Mouse (Mus musculus) brain, embryonic 14.5 days (tissue): ENCODE results near the gene Mdfi. TPM values are rescaled to one million over a fixed set of nuclear protein-coding genes. Genes with fewer than 3 reads are reported as not detected.
"Not testable (repeated sequence)": the region's sequence is repeated elsewhere in the genome, so short reads cannot be mapped to it uniquely, and the experiment has no call there.

Source experiments
- DNase-seq: peaks from one replicate; pipeline ENCODE4 v3.0.0-alpha.2; 2011; ENCODE audit warnings: low read depth
- CTCF ChIP-seq: fragments of 200-500 bp; IDR thresholded peaks from 2 replicates; pipeline ENCODE4 v1.5.1; 2012; ENCODE audit warnings: inconsistent platforms, mild to moderate bottlenecking, moderate library complexity, borderline replicate concordance; ENCODE audit not compliant: insufficient read depth, insufficient read length; ENCODE audit errors: extremely low read depth
- POLR2A ChIP-seq: fragments of 200-500 bp; IDR thresholded peaks from 2 replicates; pipeline ENCODE4 v1.6.1; 2012; ENCODE audit warnings: mild to moderate bottlenecking, inconsistent platforms, borderline replicate concordance; ENCODE audit not compliant: poor library complexity, insufficient read depth, insufficient read length, severe bottlenecking; ENCODE audit errors: extremely low read depth
- polyA plus RNA-seq: library from polyadenylated mRNA; depleted of rRNA; stranded (reverse); fragments of >200 nt; gene quantifications from 2 replicates; pipeline ENCODE4 v1.2.3, GENCODE M21; 2012

The Mdfi gene
- polyA plus RNA-seq, 1 experiment = 35.8 TPM

DNA sequence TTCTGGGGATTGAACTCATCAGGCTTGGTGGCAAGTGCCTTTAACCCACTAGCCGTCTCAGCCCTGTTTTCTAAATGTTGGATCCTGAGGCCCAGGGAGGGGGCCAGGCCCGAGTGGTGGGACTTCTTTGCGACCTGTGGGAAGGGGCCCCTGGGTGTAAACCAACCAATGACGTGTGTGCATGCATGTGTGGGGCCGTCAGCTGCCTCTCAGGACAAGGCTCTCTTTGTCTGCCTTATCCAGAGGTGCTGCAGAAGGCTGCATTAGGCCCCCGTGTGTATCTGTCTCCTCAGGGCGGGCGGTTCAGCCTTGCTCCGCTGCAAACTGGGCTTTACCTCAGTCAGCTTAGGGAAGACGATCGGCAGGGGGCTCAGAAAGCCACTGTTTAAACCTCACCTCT lies 28.9 kb upstream of the Mdfi start:
- DNase-seq = no peak
- TF ChIP-seq CTCF (no peak), POLR2A (no peak)

GRCm38 (mm10) chr17:47863023-47863422 lies 28.5 kb upstream of the Mdfi start:
- DNase-seq = no peak
- no peak for TF ChIP-seq POLR2A
- TF ChIP-seq CTCF = no peak

DNA sequence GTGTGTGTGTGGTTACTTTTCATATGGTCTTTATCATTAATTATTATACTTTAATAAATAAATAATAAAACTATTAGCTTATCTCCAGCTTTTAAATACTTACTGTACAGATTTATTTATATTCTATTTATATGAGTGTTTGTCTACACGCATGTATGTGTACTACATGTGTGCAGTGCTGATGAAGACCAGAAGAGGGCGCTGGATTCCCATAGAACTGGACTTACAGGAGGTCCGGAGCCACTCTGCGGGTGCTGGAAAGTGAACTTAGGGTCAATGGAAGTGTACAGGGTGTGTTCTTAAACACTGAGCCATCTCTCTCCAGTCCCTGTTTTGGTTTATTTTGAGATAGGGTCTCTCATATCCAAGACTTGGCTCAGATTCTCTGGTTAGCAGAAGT lies 21.1 kb upstream of the Mdfi start:
- no peak for DNase-seq
- TF ChIP-seq CTCF = peak; percentile 28; the same call in 1 of the 2 replicates
- no peak for TF ChIP-seq POLR2A

DNA sequence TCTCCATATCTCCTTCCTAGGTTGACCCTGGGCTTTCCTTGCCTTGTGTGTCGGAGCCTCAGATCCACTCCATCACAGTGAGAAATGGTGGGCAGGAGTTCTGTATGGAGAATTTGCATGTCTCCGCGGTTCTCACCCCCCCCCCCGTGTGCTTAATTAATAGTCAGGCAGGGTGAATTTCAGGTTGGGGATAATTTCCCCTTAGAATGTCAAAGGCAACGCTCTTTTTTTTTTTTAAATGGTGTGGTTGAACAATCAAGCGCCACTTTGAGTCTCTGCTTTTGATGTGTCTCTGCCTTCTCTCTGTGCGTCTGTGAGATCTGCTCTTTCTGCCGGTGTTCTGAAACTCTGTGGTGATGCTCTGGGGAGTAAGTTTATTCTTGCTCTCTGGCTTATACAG lies 20.4 kb upstream of the Mdfi start:
- DNase-seq = no peak
- TF ChIP-seq CTCF (no peak), POLR2A (no peak)

DNA sequence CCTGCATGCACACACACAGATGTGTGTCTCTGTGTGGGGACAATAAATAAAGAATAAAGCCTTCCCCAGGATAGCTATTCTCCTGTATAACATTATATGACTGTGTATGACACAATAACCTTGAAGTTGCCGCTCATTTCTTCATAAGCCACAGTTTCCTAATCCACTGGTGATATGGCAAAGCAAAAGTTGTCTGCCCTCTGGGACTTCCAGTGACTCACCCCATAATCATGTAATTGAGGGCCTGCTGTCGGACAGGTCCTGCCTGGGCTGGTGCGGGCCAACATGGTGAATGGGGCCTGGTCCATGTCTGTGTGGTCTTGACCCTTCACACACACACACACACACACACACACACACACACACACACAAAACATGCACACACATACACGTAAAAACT lies 19.3 kb upstream of the Mdfi start:
- DNase-seq = no peak
- TF ChIP-seq CTCF (no peak), POLR2A (no peak)

DNA sequence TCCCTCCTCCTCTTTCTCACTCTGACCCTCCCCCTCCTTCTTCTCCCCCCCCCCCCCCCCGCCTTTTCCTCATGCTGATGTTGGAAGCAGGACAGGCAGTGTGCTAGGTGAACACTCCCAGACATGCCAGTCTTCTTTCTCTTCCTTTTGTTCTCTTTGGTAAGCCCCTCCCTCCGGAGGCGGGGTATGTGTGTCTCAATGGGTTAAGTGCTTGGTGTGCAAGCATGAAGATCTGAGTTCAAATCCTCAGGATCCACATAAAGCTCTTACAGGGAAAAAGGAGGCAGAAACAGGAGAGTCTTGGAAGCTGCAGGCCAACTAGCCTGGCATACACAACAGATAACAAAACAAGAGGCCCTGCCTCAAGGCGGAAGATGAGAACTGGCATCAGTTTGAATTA lies 18.8 kb upstream of the Mdfi start:
- TF ChIP-seq POLR2A = no peak
- no peak for TF ChIP-seq CTCF
- no peak for DNase-seq

- DNase-seq = not testable (repeated sequence)
These were observed 17.4 kb upstream of the Mdfi start for GRCm38 (mm10) chr17:47851798-47852360.

GRCm38 (mm10) chr17:47850639-47851314 lies 16.3 kb upstream of the Mdfi start:
- TF ChIP-seq POLR2A (no peak), CTCF (no peak)
- DNase-seq = no peak

DNA sequence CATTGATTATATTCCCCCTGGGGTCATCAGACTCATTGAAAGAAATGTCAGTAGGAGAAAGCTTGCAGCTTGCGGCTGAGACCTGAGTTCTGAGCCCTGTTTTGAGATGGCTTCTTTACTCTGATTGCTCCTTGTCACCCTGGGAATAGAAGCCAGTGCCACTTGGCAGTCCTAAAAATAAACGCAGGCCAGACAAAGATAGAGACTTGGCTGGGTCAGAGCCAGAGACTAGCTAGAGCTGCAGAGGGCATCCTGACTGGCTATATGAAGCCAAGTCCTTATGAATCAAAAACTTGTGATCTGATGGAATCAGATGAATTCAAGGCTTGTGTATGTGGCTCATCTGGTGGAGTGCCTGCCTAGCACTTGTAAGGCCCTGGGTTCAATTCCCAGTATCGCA lies 15.5 kb upstream of the Mdfi start:
- TF ChIP-seq CTCF (no peak), POLR2A (no peak)
- DNase-seq = no peak

DNA sequence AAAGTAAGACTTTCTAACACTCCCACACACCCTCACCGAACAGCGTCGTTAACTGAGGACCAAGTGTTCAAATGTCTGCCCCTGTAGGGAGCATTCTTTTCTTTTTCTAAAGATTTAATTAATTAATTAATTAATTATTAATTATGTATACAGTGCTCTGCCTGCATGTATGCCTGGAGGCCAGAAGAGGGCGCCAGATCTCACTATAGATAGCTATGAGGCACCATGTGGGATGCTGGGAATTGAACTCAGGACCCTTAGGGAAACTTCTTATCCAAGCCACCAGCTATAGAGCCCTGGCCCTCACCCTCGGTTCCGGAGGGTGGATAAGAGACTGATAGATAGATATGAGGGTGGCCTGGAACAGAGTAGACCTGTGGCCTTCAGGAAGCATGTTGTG lies 13.5 kb upstream of the Mdfi start:
- no peak for DNase-seq
- no peak for TF ChIP-seq POLR2A
- TF ChIP-seq CTCF = peak; percentile 21; the same call in 1 of the 2 replicates

GRCm38 (mm10) chr17:47845609-47846008 lies 11.1 kb upstream of the Mdfi start:
- no peak for TF ChIP-seq CTCF
- no peak for TF ChIP-seq POLR2A
- DNase-seq = no peak

GRCm38 (mm10) chr17:47843465-47843864 lies 9.0 kb upstream of the Mdfi start:
- TF ChIP-seq POLR2A (no peak), CTCF (peak; percentile 43; the same call in 1 of the 2 replicates)
- no peak for DNase-seq
